Mouse (Mus musculus): Measurements from ENCODE around the gene Cdh1. TPM values are rescaled to one million over a fixed set of nuclear protein-coding genes. Genes with fewer than 3 reads are reported as not detected.
"Not testable (repeated sequence)": the region's sequence is repeated elsewhere in the genome, so short reads cannot be mapped to it uniquely, and the experiment has no call there.

The Cdh1 gene
- polyA plus RNA-seq, 1 experiment from 2014 or later: 8.2 TPM

DNA sequence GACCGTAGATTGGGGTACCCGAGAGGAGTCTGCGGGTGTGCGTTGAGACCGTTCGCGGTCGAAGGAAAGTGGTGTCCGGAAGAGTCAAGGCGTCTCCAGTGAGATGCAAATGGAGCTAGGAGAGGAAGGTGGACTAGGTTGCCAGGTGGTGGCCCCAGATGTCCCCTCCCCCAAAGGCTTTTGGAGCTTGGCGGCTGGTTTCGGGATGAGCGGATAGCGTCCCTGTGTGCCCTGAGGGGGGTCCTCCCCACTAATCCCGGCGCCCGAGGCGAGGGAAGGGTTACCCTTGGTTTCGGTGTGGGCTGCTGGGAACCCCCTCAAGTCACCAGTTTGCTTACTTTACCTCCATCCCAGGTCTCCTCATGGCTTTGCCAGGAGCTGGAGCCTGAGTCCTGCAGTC is 782 bp downstream of the Cdh1 start:
- DNase-seq (ENCODE audit: low spot score): peak; percentile 26
- Histone ChIP-seq H3K9me3 (replicated peaks) (no peaks in the 10 kb centered on the region), H3K36me3 (no peaks in the 10 kb centered on the region), H3K4me3 (peak overlapping the region; percentile 68), H3K27me3 (ENCODE audit: low read depth, poor library complexity, severe bottlenecking) (peaks cover 74% of the 10 kb centered on the region), H3K4me1 (peaks cover 44% of the 10 kb centered on the region), H3K27ac (replicated peaks) (no peak overlapping the region)
- under 1% methylated on average over 19 of the region's 19 CpGs for WGBS

DNA sequence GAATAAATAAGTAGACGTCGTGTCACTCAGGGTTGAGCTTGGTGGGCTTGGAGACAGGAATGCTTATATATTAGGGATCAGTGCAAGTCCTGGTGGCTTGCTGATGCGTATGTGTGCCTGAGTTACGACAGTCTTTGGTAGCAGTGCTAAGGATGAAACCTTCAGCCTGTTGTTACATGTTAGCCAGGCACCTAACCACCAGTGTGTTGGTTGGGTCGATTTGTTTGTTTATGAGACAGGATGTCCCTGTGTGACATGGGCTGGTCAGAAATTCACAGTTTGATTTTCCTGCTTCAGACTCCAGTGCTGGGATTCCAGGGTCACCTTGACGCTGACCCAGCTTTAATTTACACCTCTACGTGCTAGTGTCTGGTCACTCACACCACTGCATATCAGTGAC is 2.5 kb downstream of the Cdh1 start:
- Histone ChIP-seq H3K27ac (replicated peaks) (no peak overlapping the region), H3K36me3 (no peaks in the 10 kb centered on the region), H3K9me3 (replicated peaks) (no peaks in the 10 kb centered on the region), H3K4me3 (no peak overlapping the region), H3K27me3 (ENCODE audit: low read depth, poor library complexity, severe bottlenecking) (peaks cover 76% of the 10 kb centered on the region), H3K4me1 (peaks cover 27% of the 10 kb centered on the region)
- WGBS: 70% methylated on average over 7 of the region's 7 CpGs
- no peak for DNase-seq (ENCODE audit: low spot score)

DNA sequence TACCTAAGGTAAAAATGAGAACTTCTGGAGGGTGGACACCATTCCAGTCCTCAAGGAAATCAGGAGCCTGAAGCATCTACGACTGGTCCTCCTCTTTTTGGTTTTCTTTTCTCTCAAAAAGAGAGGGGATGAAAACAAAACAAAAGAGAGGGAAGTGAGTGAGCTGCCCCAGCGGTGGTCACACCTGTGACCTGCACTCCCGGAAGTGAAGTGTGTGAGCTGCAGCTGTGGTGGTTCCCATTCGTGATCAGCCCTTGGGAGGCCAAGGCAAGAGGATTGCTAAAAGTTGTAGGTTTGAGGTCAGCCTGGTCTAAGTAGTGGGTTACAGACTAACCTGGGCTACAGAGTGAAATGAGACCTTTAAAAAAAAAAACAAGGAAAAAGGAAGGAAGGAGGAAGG is 3.0 kb downstream of the Cdh1 start:
- peaks cover 77% of the 10 kb centered on the region for H3K27me3 ChIP-seq (ENCODE audit: low read depth, poor library complexity, severe bottlenecking)
- no peak for DNase-seq (ENCODE audit: low spot score)
- H3K36me3 ChIP-seq: no peaks in the 10 kb centered on the region
- H3K27ac ChIP-seq (replicated peaks): no peak overlapping the region
- H3K4me3 ChIP-seq: no peak overlapping the region
- 60% methylated on average over 4 of the region's 4 CpGs for WGBS
- no peaks in the 10 kb centered on the region for H3K9me3 ChIP-seq (replicated peaks)
- peaks cover 23% of the 10 kb centered on the region for H3K4me1 ChIP-seq

DNA sequence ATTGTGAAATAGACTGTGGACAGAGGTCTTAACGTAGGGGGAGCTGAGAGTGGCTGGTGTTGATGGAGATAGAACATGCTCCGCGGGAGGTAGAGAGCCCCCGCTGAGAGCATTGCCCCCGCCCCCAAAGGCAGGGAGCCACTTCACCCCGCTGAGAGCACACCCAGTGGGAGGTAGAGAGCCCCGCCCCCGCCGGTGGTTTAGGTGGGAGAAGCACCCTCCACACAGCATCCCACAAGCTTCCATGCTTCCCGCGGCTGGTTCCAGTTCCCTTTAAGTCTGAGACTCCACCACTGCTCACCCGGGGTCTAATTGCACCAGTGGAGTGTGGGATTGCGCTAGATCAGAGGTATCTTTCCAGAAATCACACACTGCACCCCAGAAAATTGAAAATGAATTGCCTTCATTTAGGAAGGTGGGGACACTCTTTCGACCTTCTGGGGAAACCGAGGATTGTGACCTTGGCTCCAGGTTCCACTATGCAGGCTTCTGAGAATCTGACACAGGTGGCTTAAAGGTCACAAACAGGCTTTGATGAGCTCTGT is 3.5 kb downstream of the Cdh1 start:
- no peaks in the 10 kb centered on the region for H3K36me3 ChIP-seq
- no peak overlapping the region for H3K27ac ChIP-seq (replicated peaks)
- H3K9me3 ChIP-seq (replicated peaks): no peaks in the 10 kb centered on the region
- H3K4me3 ChIP-seq: no peak overlapping the region
- H3K27me3 ChIP-seq (ENCODE audit: low read depth, poor library complexity, severe bottlenecking): peaks cover 72% of the 10 kb centered on the region
- no peak for DNase-seq (ENCODE audit: low spot score)
- H3K4me1 ChIP-seq: peaks cover 19% of the 10 kb centered on the region
- WGBS: 35% methylated on average over 15 of the region's 15 CpGs

DNA sequence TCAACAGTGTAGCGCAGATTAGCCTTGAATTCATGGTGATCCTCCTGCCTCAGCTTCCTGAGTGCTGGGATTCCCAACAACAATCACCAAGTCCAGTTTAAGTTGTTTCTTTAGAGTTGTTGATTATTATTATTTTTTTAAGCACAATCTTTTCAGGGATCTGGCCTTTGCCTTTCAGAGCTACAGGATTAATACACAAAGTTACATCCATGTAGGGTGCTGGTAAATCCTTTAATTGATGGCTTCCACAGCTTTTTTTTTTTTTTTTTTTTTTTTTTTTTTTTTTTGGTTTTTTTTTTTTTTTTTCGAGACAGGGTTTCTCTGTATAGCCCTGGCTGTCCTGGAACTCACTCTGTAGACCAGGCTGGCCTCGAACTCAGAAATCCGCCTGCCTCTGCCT is 4.6 kb downstream of the Cdh1 start:
- H3K4me1 ChIP-seq: peaks cover 25% of the 10 kb centered on the region
- not testable (repeated sequence) for H3K9me3 ChIP-seq (replicated peaks); H3K4me3 ChIP-seq; H3K36me3 ChIP-seq; DNase-seq (ENCODE audit: low spot score); H3K27ac ChIP-seq (replicated peaks)
- 94% methylated on average over 4 of the region's 4 CpGs for WGBS
- H3K27me3 ChIP-seq (ENCODE audit: low read depth, poor library complexity, severe bottlenecking): peaks cover 61% of the 10 kb centered on the region

DNA sequence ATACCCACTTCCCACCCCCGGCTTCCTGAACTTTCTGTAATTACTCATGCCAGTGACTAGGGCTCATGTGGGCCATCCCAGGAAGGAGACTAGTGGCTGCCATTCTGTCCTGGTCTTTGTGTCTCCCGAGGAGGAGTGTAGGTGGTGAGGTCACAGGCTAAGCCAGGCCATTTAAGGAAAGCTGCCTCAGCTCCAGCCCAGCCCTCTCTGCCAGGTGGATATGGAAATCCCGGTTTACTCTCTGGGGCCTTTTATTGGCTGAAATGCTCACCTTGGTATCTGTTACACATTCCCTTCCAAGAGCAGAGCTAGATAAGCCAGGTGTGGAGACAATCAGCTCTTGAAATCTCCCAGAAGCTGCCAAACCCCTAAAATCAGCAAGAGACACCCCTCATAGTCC is 5.3 kb downstream of the Cdh1 start:
- Histone ChIP-seq H3K27ac (replicated peaks) (0 out of 2 replicates have a peak overlapping the region, but pooled peaks have one; percentile 13), H3K27me3 (ENCODE audit: low read depth, poor library complexity, severe bottlenecking) (peaks cover 54% of the 10 kb centered on the region), H3K9me3 (replicated peaks) (no peaks in the 10 kb centered on the region), H3K4me3 (no peak overlapping the region), H3K36me3 (no peaks in the 10 kb centered on the region), H3K4me1 (peaks cover 18% of the 10 kb centered on the region)
- no peak for DNase-seq (ENCODE audit: low spot score)
- 79% methylated on average over 3 of the region's 3 CpGs for WGBS

DNA sequence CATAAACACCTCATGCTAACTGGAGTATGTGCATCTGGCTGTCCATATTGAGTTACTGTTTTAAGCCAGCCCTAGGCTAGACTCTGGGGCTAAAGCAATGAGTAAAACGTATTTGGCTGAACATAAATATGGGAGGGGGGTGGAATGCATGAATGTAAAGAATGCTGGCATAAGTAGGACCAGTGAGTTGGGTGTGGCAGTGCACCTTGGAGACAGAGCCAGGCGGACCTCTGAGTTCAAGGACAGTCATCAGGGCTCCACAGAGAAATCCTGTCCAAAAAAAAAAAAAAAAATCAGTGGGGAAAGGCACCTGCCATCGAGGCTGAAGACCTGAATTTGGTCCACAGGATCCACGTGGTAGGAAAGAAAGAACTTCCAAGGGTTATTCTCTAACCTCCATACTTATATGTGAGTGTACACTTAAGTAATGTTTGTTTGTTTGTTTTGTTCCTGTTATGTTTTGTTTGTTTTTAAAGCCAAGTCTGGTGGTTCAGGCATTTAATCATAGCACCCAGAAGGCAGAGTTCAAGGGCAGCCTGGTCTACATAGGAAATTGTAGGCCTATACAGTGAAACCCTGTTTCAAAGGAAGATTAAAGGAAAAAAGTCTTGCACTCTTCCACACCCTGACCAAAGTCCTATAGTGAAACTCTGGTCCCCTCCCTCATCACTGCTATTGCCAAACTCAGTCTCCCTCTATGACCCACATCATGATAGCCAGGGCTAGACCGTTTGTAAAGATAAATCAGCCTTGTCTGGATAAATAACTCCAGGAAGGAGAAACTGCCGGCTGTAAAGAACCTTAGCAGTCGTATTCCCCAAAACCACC is 6.1 kb downstream of the Cdh1 start:
- no peak overlapping the region for H3K27ac ChIP-seq (replicated peaks)
- 77% methylated on average over 7 of the region's 7 CpGs for WGBS

DNA sequence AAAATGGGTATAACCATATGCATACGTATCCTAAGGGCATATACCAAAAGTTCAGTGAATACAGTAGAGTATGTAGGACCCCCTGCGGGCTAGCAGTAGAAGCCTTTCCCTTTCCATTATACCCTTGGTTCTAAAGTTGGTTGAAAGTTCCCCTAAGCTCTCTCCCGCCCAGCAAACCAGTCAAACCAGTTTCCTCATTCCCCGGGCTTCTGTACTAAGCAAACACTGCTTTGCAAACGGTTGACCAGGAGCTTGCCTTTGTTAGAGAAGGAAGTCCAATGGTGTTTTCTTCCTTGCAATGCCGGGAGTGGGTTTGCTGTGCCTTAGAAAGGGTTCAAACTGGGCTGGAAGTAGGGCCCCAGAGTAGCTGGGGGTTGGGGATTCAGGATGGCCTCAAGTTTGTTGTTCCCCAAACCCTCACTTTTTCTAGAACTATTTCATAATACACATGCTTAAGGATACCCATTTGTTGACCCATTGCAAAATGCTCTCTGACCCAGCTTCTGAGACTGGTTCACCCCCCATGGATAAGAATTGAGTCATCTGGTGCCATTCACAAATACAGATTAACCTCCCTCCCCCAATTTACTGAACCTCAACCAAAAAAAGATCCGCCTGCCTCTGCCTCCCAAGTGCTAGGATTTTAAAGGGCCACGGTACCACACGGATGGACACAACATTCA is 7.9 kb downstream of the Cdh1 start:
- peaks cover 11% of the 10 kb centered on the region for H3K4me1 ChIP-seq
- H3K27ac ChIP-seq (replicated peaks): no peak overlapping the region
- DNase-seq (ENCODE audit: low spot score): no peak
- H3K4me3 ChIP-seq: no peak overlapping the region
- no peaks in the 10 kb centered on the region for H3K36me3 ChIP-seq
- H3K9me3 ChIP-seq (replicated peaks): no peaks in the 10 kb centered on the region
- WGBS: 65% methylated on average over 9 of the region's 9 CpGs
- peaks cover 28% of the 10 kb centered on the region for H3K27me3 ChIP-seq (ENCODE audit: low read depth, poor library complexity, severe bottlenecking)

More for the DNA sequence above, 6.1 kb downstream of the Cdh1 start:
- H3K4me3 ChIP-seq: no peak overlapping the region
- H3K4me1 ChIP-seq: peaks cover 10% of the 10 kb centered on the region
- H3K36me3 ChIP-seq: no peaks in the 10 kb centered on the region
- DNase-seq (ENCODE audit: low spot score): no peak
- H3K9me3 ChIP-seq (replicated peaks): no peaks in the 10 kb centered on the region
- peaks cover 46% of the 10 kb centered on the region for H3K27me3 ChIP-seq (ENCODE audit: low read depth, poor library complexity, severe bottlenecking)

DNA sequence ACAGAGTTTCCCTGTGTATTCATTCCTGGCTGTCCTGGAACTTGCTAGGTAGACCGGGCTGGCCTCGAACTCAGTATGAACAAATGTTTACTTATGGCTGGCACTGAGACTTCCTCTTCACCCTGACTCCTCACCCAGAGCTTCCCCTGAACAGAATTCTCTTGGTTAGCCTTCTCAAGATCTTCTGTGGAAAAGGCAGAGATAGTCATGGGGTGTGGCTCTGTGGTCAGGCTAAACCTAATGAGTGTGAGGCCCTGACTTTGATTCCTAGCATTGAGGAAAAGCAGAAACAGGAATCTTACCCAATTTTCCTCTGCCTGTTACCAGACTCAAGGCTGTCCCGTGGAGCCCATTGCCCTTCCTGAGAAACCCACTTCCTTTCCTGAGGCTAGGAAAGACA is 8.9 kb downstream of the Cdh1 start:
- Histone ChIP-seq H3K4me3 (no peak overlapping the region), H3K27ac (replicated peaks) (no peak overlapping the region; the same call in 1 of the 2 replicates), H3K36me3 (no peaks in the 10 kb centered on the region), H3K9me3 (replicated peaks) (no peaks in the 10 kb centered on the region), H3K27me3 (ENCODE audit: low read depth, poor library complexity, severe bottlenecking) (peaks cover 24% of the 10 kb centered on the region), H3K4me1 (peaks cover 16% of the 10 kb centered on the region)
- 67% methylated on average over 3 of the region's 3 CpGs for WGBS
- no peak for DNase-seq (ENCODE audit: low spot score)

DNA sequence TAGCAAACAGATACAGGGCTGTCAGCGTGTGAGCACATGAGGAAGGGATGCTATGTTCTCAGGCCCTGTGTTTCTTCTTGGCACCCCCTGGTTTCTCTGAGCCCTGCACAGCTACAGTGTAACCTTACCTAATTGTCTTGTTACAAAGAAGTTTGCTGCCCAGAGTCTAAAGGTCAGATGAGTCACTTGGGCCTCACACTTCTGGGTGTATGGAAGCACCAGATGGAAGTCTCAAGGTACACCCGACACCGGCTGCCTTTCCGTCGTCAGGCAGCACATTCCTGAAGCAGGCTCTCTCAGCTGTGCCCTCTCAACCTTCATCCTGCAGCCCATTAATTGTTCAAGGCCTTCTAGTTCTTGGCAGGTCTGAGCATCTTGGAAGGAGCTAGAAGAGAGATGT is 11.6 kb downstream of the Cdh1 start:
- H3K4me1 ChIP-seq: peaks cover 35% of the 10 kb centered on the region

DNA sequence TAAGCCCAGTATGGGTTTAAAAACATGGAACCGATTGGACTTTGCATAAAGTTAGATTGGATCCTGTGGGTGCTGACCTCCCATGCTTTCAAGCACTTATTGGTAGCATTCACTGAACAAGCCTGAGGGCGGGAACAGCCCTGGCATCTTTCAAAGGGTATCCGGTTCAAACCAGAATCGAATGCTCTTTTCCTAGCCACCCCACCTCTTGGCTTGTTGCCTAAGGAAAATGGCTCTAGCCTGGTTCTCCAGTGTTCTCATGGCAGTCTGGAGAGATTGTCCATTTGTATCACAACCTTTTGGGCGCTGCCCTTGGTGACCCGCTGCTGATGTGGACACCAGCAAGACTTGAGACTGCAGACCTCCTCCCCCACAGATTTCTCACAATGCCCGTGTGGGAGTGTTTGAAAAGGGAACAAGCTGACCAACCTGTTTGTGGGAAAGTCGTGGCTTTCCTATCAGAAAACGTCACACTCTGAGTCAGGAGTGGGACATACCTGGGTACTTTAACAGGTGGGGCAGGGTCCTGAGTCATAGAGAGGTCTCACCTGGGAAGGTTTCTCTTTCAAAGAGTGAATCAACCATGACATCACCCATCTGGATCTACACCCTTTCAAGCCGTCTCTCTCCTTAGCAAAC is 12.6 kb downstream of the Cdh1 start:
- Histone ChIP-seq H3K4me1 (peaks cover 40% of the 10 kb centered on the region), H3K9me3 (replicated peaks) (no peaks in the 10 kb centered on the region), H3K27me3 (ENCODE audit: low read depth, poor library complexity, severe bottlenecking) (peaks cover 15% of the 10 kb centered on the region; the same call in 1 of the 2 replicates), H3K27ac (replicated peaks) (no peak overlapping the region), H3K36me3 (no peaks in the 10 kb centered on the region), H3K4me3 (no peak overlapping the region)
- WGBS: 80% methylated on average over 10 of the region's 10 CpGs
- no peak for DNase-seq (ENCODE audit: low spot score)

More for the DNA sequence above, 11.6 kb downstream of the Cdh1 start:
- no peak overlapping the region; the same call in 1 of the 2 replicates for H3K27ac ChIP-seq (replicated peaks)
- no peak for DNase-seq (ENCODE audit: low spot score)
- H3K9me3 ChIP-seq (replicated peaks): no peaks in the 10 kb centered on the region
- H3K4me3 ChIP-seq: no peak overlapping the region
- 65% methylated on average over 5 of the region's 5 CpGs for WGBS
- H3K36me3 ChIP-seq: no peaks in the 10 kb centered on the region
- peaks cover 22% of the 10 kb centered on the region; the same call in 1 of the 2 replicates for H3K27me3 ChIP-seq (ENCODE audit: low read depth, poor library complexity, severe bottlenecking)

DNA sequence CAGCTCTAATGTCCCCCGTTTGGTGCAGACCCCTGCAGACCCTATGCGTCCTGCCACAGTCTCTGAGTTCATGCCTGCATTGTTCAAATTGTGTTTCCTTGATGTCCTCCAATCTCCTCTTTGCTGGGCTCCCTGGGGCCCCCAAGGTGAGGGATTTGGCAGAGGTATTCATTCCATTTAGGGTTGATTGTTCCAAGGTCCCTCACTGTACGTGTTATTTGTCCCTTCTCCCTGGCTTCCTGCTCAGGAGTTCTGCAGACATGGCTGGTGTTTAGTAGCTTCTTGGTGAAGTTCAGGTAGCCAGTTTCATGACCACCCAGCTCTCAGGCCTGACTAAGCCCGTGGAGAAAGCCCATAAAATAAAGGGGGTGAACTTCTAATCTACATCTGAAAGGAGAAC is 13.5 kb downstream of the Cdh1 start:
- peaks cover 43% of the 10 kb centered on the region for H3K4me1 ChIP-seq
- H3K27me3 ChIP-seq (ENCODE audit: low read depth, poor library complexity, severe bottlenecking): peaks cover 11% of the 10 kb centered on the region; the same call in 1 of the 2 replicates
- H3K36me3 ChIP-seq: no peaks in the 10 kb centered on the region
- WGBS: 41% methylated on average over 4 of the region's 4 CpGs
- H3K27ac ChIP-seq (replicated peaks): no peak overlapping the region
- no peak overlapping the region for H3K4me3 ChIP-seq
- H3K9me3 ChIP-seq (replicated peaks): no peaks in the 10 kb centered on the region
- DNase-seq (ENCODE audit: low spot score): no peak
